Mouse (Mus musculus): ENCODE measurements around the gene Pmepa1.

Gene Pmepa1

DNA sequence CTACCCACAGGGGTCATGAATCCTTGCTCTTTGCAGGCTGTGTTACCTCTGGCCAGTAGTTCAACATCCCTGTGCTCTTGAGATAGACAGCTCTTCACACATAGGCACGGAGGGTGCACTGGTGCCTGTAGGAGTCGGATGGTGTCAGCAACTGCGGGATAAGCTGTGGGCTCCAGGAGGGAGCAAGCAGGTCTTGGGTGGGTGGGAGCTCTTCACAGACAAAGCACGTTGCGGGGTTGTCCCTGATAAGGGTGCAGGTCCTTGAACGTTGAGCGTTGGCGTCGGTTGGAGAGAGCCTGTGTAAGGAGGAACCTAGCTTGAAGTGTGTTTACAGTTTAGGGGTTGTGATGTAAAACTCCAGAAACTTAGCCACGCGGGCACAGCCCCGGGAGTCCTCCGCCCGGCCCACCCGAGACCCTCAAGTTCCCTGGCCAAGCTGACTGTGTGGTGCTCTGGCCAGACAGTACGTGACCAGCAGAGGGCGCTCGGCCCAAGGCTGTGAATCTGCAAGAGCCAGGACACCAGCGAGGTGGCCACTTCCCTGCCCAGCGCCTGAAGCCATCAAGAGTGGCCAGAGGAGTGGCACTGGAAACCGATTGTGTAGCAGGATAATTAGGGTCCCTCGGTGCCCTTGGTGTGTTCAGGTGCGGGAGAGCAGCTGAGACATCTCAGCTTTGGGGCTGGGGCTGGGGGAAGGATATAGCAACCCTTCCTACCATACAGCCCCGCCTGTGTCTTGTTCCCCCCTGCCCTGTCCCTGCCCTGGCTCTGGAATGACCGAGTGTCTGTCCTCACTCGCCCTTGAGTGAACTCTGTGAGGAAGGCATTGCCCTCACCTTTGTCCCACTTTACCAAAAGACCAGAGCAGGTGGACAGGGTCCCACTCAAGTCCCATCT, 90.0 kb downstream of the Pmepa1 start:
- peak; percentile 77 for DNase-seq (ENCODE audit: low read depth, low spot score)

GRCm38 (mm10) chr2:173185282-173185681, 91.1 kb downstream of the Pmepa1 start:
- DNase-seq (ENCODE audit: low read depth, low spot score) = no peak

DNA sequence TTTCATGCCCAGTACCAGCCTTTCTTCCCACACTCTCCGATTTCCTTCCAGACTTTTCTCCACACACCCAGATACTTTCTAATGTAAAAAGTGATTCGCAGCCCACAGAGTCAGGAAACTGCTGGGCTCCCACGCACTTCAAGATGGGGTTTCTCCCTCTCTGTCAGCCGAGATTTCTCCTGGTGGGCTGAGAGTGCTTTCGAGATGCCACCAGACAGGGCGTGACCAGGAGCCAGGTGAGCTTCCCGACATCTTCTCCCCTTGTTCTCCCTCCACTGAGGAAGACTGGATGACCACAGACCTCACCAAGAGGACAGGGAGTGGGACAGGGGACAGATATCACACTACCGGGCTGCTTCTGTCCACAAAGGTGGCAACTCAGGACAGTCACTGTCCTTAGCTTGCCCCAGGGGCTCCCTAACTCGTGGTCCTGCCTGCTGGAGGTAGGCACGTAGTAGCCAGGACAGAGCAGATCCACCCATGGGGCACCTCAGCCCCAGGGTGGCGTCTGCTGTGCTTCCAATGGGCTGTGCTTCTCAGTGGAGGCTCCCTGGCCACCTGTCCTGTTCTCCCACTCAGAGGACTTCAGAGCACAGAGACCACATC, 91.8 kb downstream of the Pmepa1 start:
- DNase-seq (ENCODE audit: low read depth, low spot score) = no peak

DNA sequence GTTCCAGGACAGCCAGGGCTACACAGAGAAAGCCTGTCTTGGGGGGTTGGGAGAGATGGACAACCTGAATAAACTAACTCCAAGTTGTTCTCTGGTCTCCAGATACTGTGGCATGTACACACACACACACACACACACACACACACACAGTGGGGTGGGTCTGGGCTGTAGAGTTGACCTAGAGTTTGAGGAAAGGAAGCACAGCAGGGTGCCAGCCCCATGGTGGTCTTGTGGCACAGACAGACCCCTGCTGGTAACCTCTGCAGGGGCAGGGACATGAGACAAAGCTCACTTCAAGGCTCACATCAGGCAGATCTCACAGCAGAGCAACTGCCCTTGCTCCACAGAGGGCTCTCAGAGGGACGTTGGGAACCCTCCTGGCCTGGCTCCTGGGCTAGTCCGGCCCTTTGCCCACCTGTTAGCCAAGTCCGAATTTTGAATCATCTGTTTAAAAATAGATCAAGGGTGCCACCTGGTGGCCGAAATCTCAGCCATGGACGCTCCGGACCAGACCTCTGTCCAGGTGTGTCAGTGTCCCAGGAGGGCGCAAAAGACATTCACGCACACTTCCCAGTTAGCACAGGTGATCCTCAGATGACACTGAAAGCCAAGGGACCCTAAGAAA, 92.4 kb downstream of the Pmepa1 start:
- DNase-seq (ENCODE audit: low read depth, low spot score) = peak; percentile 59

- no peak for DNase-seq (ENCODE audit: low read depth, low spot score)
These were observed 93.0 kb downstream of the Pmepa1 start for GRCm38 (mm10) chr2:173183311-173183710.

DNA sequence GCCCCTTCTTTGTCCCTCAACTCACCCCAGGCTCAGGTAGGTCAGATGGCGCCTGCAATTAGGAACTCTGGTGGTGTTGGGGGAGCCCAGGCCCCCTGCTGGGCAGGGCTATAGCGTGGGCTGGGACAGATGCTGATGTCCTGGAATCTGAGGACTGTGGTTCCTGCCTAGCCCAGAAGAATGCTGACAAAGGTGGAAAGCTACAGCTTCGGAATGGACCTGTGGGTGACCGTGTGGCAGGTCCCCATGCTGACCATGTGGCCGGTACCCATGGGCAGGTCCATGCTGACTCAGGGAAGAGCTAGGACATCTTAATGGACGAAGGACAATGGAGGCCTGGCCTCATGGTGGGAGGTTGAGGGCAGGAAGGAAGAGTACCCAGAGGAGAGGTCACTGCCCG, 93.5 kb downstream of the Pmepa1 start:
- DNase-seq (ENCODE audit: low read depth, low spot score) = no peak

DNA sequence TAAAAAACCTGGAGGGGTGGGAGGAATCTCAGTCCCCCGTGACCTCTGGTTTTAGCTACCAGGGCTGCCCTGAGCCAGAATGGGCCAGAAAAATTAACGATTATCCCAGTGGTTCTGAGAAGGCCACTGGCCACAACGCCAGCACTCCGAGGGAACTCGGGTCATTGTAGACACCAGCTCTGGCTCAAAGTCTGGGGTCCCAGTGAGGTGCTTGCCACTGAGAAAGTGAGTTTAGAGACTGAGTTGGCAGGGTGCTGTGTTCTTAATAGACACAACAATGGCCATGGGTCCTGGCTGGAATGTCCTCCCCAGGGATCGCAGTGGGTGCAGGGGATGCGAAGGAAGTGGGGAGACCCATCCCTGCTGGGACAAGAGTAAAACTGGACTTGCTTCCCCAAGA, 94.4 kb downstream of the Pmepa1 start:
- DNase-seq (ENCODE audit: low read depth, low spot score) = no peak

- no peak for DNase-seq (ENCODE audit: low read depth, low spot score)
These were observed 94.8 kb downstream of the Pmepa1 start for GRCm38 (mm10) chr2:173181486-173181885.

GRCm38 (mm10) chr2:173180721-173181388, 95.5 kb downstream of the Pmepa1 start:
- no peak for DNase-seq (ENCODE audit: low read depth, low spot score)

DNA sequence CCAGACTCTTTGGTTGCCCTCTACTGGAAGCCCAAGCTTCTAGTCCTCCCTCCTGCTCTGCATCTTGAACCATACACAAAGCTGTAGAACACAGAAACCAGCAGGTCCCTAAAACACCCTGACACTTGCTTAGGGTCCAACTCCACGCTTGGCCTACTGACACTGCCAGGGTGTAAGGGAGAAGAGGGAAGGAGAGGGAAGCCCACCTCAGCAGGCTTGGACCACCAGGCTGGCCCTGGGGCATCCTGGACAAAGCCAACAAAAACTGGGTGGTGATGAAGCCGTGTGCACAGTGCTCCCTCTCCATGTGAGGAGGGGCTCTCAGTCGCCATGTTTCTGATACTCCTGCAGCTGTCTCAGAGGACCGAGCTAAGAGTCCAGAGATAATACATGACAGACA, 96.3 kb downstream of the Pmepa1 start:
- no peak for DNase-seq (ENCODE audit: low read depth, low spot score)

DNA sequence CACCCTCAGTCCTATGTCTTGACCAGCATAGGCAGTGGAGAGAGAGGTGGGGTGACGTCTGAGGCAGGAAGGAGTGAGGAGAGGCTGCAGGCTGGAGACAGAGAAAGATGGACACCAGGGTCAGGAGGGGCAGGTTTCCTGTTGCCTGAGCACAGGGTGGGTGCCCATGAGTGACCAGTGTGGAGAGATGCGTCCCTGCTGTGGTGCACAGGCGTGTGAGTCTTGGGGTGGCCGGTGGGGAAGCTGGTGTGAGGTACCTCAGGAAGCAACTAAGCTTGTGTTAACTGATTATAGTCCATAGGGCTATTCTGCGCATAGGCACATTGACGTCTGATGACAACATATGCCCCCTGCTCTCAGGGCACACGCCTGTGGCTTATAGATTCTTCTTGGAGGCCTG, 97.3 kb downstream of the Pmepa1 start:
- DNase-seq (ENCODE audit: low read depth, low spot score) = no peak

- no peak for DNase-seq (ENCODE audit: low read depth, low spot score)
These were observed 98.4 kb downstream of the Pmepa1 start for GRCm38 (mm10) chr2:173177951-173178350.

DNA sequence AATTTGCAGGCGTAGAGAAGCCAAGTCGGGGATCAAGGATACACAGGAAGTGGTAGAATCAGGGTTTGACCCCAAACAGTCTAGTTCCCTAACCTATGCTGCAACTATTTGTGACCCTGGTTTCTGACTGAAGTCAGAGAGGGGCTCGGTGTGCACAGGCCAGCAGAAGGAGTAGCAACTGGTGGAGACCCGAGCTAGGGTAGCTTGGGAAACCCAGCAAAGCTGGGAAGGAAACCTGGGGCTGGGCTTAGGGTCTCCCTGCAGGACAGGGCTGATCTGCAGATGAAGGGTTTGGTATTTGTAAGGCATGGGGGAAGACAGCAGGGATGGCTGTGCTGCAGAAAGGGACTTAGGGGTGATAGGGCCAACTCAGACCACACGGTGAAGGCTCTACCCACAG, 98.9 kb downstream of the Pmepa1 start:
- DNase-seq (ENCODE audit: low read depth, low spot score) = no peak

DNA sequence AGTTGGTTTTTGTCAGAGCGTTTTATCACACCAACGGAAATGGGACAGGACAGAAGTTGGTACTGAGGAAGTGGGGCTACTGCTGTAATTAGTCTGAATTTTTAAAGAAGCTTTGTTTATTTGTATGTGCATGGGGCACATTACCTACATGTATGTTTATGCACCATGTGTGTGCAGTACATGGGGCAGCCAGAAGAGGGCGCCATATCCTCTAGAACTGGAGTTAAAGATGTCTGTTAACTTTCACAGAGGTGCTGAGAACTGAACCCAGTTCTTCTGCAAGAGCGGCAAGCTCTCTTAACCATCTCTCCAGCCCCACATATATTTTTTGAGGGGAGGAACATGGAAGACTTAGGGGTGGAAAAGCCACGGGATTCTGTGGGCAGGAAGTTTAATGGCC, 100.6 kb downstream of the Pmepa1 start:
- no peak for DNase-seq (ENCODE audit: low read depth, low spot score)

DNA sequence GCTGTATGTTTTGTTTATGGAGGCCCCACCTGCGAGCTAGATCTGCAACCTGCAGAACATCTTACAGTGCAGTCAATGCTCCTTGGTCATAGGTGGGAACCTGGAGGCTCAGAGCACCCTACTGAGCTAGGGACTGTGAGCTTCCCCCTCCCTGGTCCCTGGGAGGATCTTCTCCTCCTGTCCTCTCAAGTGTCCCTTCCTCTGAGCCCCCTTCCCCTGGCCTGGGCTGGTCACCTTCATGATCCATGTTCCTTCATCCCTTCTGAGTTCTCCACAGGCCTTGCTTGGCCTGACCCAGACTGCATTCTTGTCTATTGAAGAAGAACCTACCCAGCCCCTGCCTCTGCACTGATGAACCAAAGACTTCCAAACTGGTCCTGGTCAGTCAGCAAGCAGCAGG, 101.8 kb downstream of the Pmepa1 start:
- DNase-seq (ENCODE audit: low read depth, low spot score) = no peak

Measured in brain, adult 2 months (tissue).